Mouse (Mus musculus): ENCODE data around the gene 1700001P01Rik. TPM values are rescaled to one million over a fixed set of nuclear protein-coding genes. Genes with fewer than 3 reads are reported as not detected.
"Not testable (repeated sequence)": the region's sequence is repeated elsewhere in the genome, so short reads cannot be mapped to it uniquely, and the experiment has no call there.

The 1700001P01Rik gene
- polyA plus RNA-seq, 1 experiment: 0.38 TPM

DNA sequence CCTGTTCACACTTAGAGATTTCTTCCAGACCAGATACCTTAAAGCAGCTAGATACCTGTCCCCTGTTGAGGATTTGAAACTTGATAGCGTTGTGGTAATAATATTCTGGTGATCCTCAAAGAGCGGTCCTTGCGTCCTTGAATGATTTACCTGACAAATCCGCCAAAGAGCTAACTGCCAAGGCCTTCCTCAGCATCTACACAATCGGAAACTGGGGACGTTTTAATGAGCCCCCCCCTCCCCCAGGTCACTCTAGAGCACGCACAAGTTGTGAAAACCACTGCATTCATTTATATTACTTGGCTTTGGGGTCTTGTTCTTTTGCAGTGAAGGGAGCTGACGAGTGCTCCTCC is 22.3 kb upstream of the 1700001P01Rik start:
- H3K4me1 ChIP-seq (replicated peaks; ENCODE audit: control insufficient read depth, insufficient read depth, low read length): peaks cover 14% of the 10 kb centered on the region
- 82% methylated on average over 8 of the region's 8 CpGs for WGBS
- no peak for TF ChIP-seq POLR2A (IDR thresholded peaks at IDR 0.05; ENCODE audit: control insufficient read depth, extremely low read depth, insufficient read depth, low read length, poor library complexity)
- TF ChIP-seq CTCF (IDR thresholded peaks at IDR 0.05; ENCODE audit: borderline replicate concordance, control insufficient read depth, extremely low read depth, insufficient read depth, low read length, poor library complexity): no peak
- no peak overlapping the region for H3K27ac ChIP-seq (ENCODE audit: control insufficient read depth, insufficient read depth, low read length)
- no peak for DNase-seq
- H3K4me3 ChIP-seq (ENCODE audit: control insufficient read depth, insufficient read depth, low read length): no peak overlapping the region
- H3K27me3 ChIP-seq (ENCODE audit: control insufficient read depth, insufficient read depth, low read length): no peaks in the 10 kb centered on the region
- no peaks in the 10 kb centered on the region for H3K36me3 ChIP-seq (ENCODE audit: control insufficient read depth, insufficient read depth, low read length)

DNA sequence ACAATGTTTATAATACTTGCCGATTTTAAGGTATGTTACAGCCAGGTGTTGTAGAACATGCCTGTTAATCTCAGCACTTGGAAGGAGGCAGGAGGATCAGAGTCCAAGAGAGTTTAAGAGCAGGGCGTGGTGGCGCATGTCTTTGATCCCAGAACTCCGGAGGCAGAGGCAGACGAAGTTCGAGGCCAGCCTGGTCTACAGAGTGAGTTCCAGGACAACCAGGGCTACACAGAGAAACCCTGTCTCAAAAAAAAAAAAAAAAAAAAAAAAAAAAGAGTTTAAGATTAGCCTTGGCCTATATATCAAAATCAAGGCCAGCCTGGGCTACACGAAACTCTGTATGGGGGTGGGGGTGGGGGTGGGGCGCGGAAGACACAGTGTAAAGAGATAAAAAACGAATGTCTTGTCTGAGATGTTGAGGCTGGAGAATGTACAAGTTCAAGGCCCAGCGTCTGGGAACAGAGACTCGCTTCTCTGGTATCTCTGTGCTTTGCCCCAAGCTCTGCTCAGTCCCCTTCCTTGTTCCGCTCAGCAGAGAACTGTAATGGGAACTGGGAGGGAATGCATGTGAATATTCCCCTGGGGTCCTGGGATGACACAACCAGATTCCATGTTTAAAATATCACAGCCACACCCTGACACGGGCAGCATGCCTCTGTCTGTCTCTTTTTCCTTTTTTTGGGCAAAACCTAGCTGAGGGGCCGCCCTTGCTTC is 21.8 kb upstream of the 1700001P01Rik start:
- Histone ChIP-seq H3K4me1 (replicated peaks; ENCODE audit: control insufficient read depth, insufficient read depth, low read length) (peaks cover 14% of the 10 kb centered on the region), H3K4me3 (ENCODE audit: control insufficient read depth, insufficient read depth, low read length) (no peak overlapping the region), H3K27me3 (ENCODE audit: control insufficient read depth, insufficient read depth, low read length) (no peaks in the 10 kb centered on the region), H3K27ac (ENCODE audit: control insufficient read depth, insufficient read depth, low read length) (no peak overlapping the region), H3K36me3 (ENCODE audit: control insufficient read depth, insufficient read depth, low read length) (no peaks in the 10 kb centered on the region)
- DNase-seq: no peak
- TF ChIP-seq POLR2A (IDR thresholded peaks at IDR 0.05; ENCODE audit: control insufficient read depth, extremely low read depth, insufficient read depth, low read length, poor library complexity): no peak
- TF ChIP-seq CTCF (IDR thresholded peaks at IDR 0.05; ENCODE audit: borderline replicate concordance, control insufficient read depth, extremely low read depth, insufficient read depth, low read length, poor library complexity): no peak
- WGBS: 87% methylated on average over 15 of the region's 15 CpGs

DNA sequence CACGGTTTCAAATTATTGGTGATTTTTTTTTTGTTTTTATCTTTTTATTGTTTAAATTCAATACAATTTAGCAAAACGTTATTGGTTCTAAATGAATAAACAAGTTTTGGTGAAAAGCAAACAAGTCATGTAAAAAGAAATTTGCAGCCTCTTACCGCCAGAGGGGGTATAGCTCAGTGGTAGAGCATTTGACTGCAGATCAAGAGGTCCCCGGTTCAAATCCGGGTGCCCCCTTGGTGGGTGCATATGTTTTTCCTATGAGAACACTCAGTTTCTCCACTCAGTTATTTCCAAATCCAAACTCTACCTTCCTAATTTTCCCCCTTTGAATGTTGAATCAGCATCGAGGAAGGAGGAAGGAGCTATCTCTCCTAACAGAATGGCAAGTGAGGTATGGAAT is 21.2 kb upstream of the 1700001P01Rik start:
- TF ChIP-seq CTCF (IDR thresholded peaks at IDR 0.05; ENCODE audit: borderline replicate concordance, control insufficient read depth, extremely low read depth, insufficient read depth, low read length, poor library complexity) (no peak), POLR2A (IDR thresholded peaks at IDR 0.05; ENCODE audit: control insufficient read depth, extremely low read depth, insufficient read depth, low read length, poor library complexity) (no peak)
- H3K36me3 ChIP-seq (ENCODE audit: control insufficient read depth, insufficient read depth, low read length): no peaks in the 10 kb centered on the region
- no peak overlapping the region for H3K4me3 ChIP-seq (ENCODE audit: control insufficient read depth, insufficient read depth, low read length)
- 15% methylated on average over 6 of the region's 6 CpGs for WGBS
- H3K4me1 ChIP-seq (replicated peaks; ENCODE audit: control insufficient read depth, insufficient read depth, low read length): peaks cover 12% of the 10 kb centered on the region
- H3K27me3 ChIP-seq (ENCODE audit: control insufficient read depth, insufficient read depth, low read length): no peaks in the 10 kb centered on the region
- DNase-seq: peak; percentile 73
- no peak overlapping the region for H3K27ac ChIP-seq (ENCODE audit: control insufficient read depth, insufficient read depth, low read length)

DNA sequence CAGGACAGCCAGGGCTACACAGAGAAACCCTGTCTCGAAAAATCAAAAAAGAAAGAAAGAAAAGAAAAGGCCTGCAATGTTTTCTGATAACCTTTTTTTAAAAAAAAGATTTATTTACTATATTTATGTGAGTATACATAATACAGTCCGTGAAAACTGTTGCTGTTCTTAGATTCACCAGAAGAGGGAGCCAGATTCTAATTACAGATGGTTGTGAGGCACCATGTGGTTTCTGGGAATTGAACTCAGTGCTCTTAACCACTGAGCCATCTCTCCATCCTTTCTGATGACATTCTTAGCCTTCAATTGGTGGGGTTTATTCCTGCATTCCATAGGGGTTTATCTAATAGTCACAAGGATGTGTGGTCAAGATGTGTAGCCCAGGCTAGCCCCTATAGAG is 17.4 kb upstream of the 1700001P01Rik start:
- Histone ChIP-seq H3K4me3 (ENCODE audit: control insufficient read depth, insufficient read depth, low read length) (no peak overlapping the region), H3K27me3 (ENCODE audit: control insufficient read depth, insufficient read depth, low read length) (no peaks in the 10 kb centered on the region), H3K4me1 (replicated peaks; ENCODE audit: control insufficient read depth, insufficient read depth, low read length) (no peaks in the 10 kb centered on the region), H3K27ac (ENCODE audit: control insufficient read depth, insufficient read depth, low read length) (no peak overlapping the region), H3K36me3 (ENCODE audit: control insufficient read depth, insufficient read depth, low read length) (no peaks in the 10 kb centered on the region)
- TF ChIP-seq POLR2A (IDR thresholded peaks at IDR 0.05; ENCODE audit: control insufficient read depth, extremely low read depth, insufficient read depth, low read length, poor library complexity) (no peak), CTCF (IDR thresholded peaks at IDR 0.05; ENCODE audit: borderline replicate concordance, control insufficient read depth, extremely low read depth, insufficient read depth, low read length, poor library complexity) (no peak)
- 6% methylated on average over 2 of the region's 2 CpGs for WGBS
- DNase-seq: peak; percentile 63

DNA sequence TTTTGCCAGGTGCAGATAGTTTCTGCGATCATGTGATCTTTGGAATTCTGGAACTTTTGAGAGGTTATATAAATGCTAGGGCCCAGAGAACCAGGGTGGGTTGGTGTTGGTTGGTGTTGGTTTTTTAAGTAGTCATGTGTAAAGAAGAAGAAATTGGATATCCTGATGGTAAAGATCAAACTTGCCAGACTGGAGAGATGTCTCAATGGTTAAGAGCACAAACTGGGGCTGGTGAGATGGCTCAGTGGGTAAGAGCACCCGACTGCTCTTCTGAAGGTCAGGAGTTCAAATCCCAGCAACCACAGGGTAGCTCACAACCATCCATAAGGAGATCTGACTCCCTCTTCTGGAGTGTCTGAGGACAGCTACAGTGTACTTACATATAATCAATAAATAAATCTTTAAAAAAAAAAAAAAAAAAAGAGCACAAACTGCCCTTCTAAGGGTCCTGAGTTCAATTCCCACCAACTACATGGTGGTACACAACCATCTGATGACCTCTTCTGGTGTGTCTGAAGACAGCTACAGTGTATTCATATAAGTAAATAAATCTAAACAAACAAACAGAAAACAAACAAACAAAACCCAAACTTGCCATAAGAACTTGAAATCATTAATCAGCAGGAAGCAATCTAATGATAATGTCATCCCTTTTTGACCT is 15.2 kb upstream of the 1700001P01Rik start:
- not testable (repeated sequence) for DNase-seq; H3K36me3 ChIP-seq (ENCODE audit: control insufficient read depth, insufficient read depth, low read length); H3K4me1 ChIP-seq (replicated peaks; ENCODE audit: control insufficient read depth, insufficient read depth, low read length); H3K4me3 ChIP-seq (ENCODE audit: control insufficient read depth, insufficient read depth, low read length); H3K27ac ChIP-seq (ENCODE audit: control insufficient read depth, insufficient read depth, low read length); H3K27me3 ChIP-seq (ENCODE audit: control insufficient read depth, insufficient read depth, low read length)
- WGBS: 80% methylated on average over 2 of the region's 2 CpGs

DNA sequence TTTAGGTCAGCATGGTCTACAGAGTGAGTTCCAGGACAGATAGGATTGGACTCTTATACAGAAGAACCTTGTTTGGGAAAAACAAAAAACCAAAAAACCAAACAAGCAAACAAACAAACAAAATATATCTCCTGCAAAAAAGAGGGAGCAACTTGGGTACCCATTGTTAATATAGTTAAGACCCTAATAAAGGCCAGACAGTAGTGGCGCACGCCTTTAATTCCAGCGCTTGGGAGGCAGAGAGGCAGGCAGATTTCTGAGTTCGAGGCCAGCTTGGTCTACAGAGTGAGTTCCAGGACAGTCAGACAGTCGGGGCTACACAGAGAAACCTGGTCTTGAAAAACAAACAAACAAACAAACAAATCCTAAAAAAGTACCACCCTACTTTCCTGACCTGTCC is 14.0 kb upstream of the 1700001P01Rik start:
- TF ChIP-seq POLR2A (IDR thresholded peaks at IDR 0.05; ENCODE audit: control insufficient read depth, extremely low read depth, insufficient read depth, low read length, poor library complexity) (no peak), CTCF (IDR thresholded peaks at IDR 0.05; ENCODE audit: borderline replicate concordance, control insufficient read depth, extremely low read depth, insufficient read depth, low read length, poor library complexity) (no peak)
- H3K36me3 ChIP-seq (ENCODE audit: control insufficient read depth, insufficient read depth, low read length): no peaks in the 10 kb centered on the region

DNA sequence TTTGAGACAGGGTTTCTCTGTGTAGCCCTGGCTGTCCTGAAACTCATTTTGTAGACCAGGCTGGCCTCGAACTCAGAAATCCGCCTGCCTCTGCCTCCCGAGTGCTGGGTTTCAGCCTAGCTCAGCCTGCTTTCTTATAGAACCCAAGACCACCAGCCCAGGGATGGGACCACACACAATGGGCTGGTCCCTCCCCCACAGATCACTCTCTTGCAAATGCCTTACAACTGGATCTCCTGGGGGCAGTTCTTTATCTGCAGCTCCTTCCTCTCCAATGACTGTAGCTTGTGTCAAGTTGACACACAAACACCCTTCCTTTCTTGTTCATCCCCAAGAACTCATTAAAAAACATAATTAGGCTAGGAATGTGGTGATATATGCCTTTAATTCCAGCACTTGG is 12.2 kb upstream of the 1700001P01Rik start:
- no peaks in the 10 kb centered on the region for H3K4me1 ChIP-seq (replicated peaks; ENCODE audit: control insufficient read depth, insufficient read depth, low read length)
- no peaks in the 10 kb centered on the region for H3K36me3 ChIP-seq (ENCODE audit: control insufficient read depth, insufficient read depth, low read length)
- no peak overlapping the region for H3K4me3 ChIP-seq (ENCODE audit: control insufficient read depth, insufficient read depth, low read length)
- H3K27ac ChIP-seq (ENCODE audit: control insufficient read depth, insufficient read depth, low read length): no peak overlapping the region
- H3K27me3 ChIP-seq (ENCODE audit: control insufficient read depth, insufficient read depth, low read length): no peaks in the 10 kb centered on the region
- TF ChIP-seq CTCF (IDR thresholded peaks at IDR 0.05; ENCODE audit: borderline replicate concordance, control insufficient read depth, extremely low read depth, insufficient read depth, low read length, poor library complexity): no peak
- TF ChIP-seq POLR2A (IDR thresholded peaks at IDR 0.05; ENCODE audit: control insufficient read depth, extremely low read depth, insufficient read depth, low read length, poor library complexity): no peak
- DNase-seq: no peak
- WGBS: 100% methylated on average over 3 of the region's 3 CpGs

More for the DNA sequence above, 14.0 kb upstream of the 1700001P01Rik start:
- DNase-seq: no peak
- no peaks in the 10 kb centered on the region for H3K4me1 ChIP-seq (replicated peaks; ENCODE audit: control insufficient read depth, insufficient read depth, low read length)
- H3K27me3 ChIP-seq (ENCODE audit: control insufficient read depth, insufficient read depth, low read length): no peaks in the 10 kb centered on the region
- no peak overlapping the region for H3K4me3 ChIP-seq (ENCODE audit: control insufficient read depth, insufficient read depth, low read length)
- 96% methylated on average over 5 of the region's 5 CpGs for WGBS
- no peak overlapping the region for H3K27ac ChIP-seq (ENCODE audit: control insufficient read depth, insufficient read depth, low read length)

All from thymus, adult 2 months (tissue).